Mouse (Mus musculus): ENCODE results near the gene Nphp4. TPM values are rescaled to one million over a fixed set of nuclear protein-coding genes. Genes with fewer than 3 reads are reported as not detected.
"Not testable (repeated sequence)": the region's sequence is repeated elsewhere in the genome, so short reads cannot be mapped to it uniquely, and the experiment has no call there.

Nphp4 gene
- total RNA-seq, 1 experiment from 2014 or later, result not detected

DNA sequence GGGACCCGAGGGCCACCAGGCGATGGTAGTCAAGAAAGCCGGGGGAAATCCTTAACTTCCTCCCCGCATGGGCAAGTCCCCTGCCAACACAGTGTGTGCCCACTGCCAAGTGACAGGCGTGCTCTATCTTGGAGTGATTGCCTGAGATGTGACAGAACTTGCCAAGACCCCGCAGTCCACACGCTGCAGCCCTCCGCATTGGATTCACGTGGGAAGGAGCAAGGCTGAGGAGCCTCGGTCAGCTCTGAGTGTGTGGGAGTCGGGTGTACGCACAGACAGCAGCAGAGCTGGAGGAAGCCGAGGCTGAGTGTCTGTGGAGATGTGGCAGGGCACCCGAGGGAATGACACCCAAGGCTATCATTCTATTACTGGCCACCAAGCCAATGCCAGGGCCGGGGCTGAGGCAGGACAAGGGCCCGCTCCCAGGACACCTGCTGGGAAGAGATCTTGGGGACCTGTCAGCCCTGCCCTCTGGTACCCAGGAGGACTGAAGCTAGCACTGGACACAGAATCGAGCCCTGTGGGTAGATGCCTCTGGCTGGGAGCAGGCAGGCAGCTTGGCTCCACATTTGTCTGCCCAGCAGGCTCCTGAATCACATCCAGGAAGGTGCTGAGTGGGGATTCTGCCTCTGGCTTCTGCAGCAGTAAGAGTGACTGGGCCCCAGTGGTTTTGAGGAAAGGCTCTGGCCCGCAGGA is 73.1 kb downstream of the Nphp4 start:
- no peak for ATAC-seq (replicated peaks; ENCODE audit: insufficient number of reproducible peaks, low FRiP score, low TSS enrichment, poor library complexity, severe bottlenecking)

DNA sequence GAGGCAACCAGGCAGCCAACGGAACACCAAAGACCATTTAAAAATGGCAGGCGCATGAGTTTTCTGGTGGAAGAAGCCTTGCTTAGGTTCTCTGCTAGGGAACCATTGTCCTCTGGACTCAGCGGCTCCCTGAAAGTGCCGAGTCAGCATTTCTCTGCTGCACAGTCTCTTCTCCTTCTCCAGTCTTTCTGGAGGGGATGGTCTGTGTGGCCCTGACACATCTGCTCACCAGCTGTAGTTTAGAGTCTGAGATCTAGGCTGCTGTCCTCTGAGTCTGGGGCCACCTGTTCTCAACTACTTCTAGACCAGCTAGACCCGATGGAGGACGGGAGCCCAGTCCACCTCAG is 73.7 kb downstream of the Nphp4 start:
- no peak for ATAC-seq (replicated peaks; ENCODE audit: insufficient number of reproducible peaks, low FRiP score, low TSS enrichment, poor library complexity, severe bottlenecking)

DNA sequence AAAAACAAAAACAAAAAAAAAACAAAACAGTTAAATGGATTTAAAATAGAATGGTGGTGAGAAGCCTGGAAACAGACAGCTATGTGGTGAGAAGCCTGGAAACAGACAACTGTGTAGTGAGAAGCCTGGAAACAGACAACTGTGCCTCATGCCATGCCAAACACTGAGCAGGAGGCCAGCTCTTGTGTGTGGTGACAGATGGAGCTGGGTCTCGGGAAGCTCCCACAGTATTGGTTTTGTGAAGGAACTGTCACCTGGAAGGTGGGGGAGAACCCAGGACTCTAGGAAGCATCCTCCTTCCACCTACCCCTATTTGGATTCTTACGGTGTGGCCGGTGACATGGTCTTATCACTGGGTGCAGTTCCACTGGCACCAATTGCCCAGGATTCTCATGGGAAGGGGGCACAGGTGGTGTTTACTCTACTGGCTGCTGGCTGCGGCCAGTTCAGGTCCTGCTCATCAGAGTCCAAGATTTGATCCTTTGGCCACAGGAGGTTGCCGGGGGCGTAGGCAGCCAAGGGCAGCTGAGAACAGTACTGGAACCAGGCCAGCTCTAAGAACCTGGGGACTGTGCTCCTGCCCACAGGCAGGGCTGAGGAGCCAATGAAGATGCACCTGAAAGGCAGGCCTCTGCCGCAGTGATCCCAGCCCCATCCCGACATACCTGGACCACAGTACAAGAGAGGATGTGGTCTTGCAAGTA is 77.2 kb downstream of the Nphp4 start:
- no peak for ATAC-seq (replicated peaks; ENCODE audit: insufficient number of reproducible peaks, low FRiP score, low TSS enrichment, poor library complexity, severe bottlenecking)

- no peak for ATAC-seq (replicated peaks; ENCODE audit: insufficient number of reproducible peaks, low FRiP score, low TSS enrichment, poor library complexity, severe bottlenecking)
These were observed 77.9 kb downstream of the Nphp4 start for GRCm38 (mm10) chr4:152554421-152554820.

DNA sequence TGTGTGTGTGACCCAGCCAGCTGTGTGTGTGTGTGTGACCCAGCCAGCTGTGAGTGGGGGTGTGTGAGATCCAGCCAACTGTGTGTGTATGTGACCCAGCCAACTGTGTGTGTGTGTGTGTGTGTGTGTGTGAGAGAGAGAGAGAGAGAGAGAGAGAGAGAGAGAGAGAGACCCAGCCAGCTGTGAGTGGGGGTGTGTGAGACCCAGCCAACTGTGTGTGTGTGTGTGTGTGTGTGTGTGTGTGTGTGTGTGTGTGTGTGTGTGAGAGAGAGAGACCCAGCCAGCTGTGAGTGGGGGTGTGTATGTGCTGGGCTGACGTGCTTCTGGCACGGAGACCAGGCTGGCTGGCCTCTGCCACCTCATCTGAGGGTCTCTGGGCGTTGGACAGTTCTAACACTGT is 79.3 kb downstream of the Nphp4 start:
- not testable (repeated sequence) for ATAC-seq (replicated peaks; ENCODE audit: insufficient number of reproducible peaks, low FRiP score, low TSS enrichment, poor library complexity, severe bottlenecking)

- no peak for ATAC-seq (replicated peaks; ENCODE audit: insufficient number of reproducible peaks, low FRiP score, low TSS enrichment, poor library complexity, severe bottlenecking)
These were observed 81.7 kb downstream of the Nphp4 start for GRCm38 (mm10) chr4:152558246-152558645.

GRCm38 (mm10) chr4:152568006-152568405 is 91.5 kb downstream of the Nphp4 start:
- no peak for ATAC-seq (replicated peaks; ENCODE audit: insufficient number of reproducible peaks, low FRiP score, low TSS enrichment, poor library complexity, severe bottlenecking)

DNA sequence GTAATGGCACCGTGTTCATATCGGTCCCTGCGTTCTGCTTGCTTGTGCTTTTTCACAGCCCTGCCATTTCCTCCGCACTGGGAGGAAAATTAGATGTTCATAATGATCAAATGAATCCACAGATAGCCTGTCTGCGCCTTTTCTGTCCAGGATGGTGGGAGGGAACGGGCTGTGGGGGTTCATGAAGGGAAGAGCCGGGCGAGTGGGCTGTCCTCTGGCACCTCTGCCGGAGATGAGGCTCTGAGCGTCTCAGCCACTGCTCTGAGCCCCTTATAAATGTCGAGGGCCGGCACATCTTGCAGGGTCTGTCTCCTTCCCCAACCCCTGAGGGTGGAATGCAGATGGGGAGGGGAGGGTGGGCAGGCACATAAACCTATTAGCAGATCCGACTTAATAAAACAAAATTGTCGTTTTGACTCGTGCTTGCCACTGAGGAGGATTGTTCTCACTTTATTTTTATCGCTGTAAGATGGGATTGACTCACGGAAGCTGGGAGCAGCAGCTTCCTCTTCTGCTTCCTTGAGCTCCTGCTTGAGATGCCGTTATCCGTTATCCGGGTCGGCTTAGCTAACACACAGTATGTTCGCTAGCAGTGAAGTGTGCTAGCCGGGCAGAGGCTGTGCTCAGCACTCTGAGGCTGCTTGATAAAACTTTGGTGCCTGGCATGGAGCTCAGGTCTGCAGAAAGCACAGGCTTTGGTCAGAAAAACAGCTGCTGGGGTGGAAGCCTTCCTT is 92.3 kb downstream of the Nphp4 start:
- no peak for ATAC-seq (replicated peaks; ENCODE audit: insufficient number of reproducible peaks, low FRiP score, low TSS enrichment, poor library complexity, severe bottlenecking)

- no peak for ATAC-seq (replicated peaks; ENCODE audit: insufficient number of reproducible peaks, low FRiP score, low TSS enrichment, poor library complexity, severe bottlenecking)
These were observed 97.8 kb downstream of the Nphp4 start for GRCm38 (mm10) chr4:152574266-152574665.

DNA sequence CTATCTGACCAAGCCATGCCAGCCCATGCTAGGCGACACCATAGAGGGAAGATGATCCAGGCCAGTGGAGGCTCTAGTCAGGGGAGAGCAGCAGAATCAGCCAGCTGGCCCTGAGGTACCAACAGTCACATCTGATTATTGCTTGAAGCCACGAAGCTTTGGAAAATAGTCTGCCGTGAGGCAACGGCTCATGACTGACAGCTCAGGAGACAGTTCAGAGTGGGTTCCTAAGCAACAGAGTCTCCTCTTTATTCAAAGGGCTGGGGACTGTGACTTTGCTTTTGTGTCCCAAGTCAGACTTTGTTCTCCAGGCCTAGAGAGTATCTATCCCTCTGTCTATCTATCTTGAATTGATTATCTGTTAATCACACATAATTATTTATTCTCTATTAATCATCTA is 100.3 kb downstream of the Nphp4 start:
- ATAC-seq (replicated peaks; ENCODE audit: insufficient number of reproducible peaks, low FRiP score, low TSS enrichment, poor library complexity, severe bottlenecking), result no peak

GRCm38 (mm10) chr4:152579956-152580355 is 103.5 kb downstream of the Nphp4 start:
- ATAC-seq (replicated peaks; ENCODE audit: insufficient number of reproducible peaks, low FRiP score, low TSS enrichment, poor library complexity, severe bottlenecking), result no peak

GRCm38 (mm10) chr4:152582206-152582605 is 105.7 kb downstream of the Nphp4 start:
- ATAC-seq (replicated peaks; ENCODE audit: insufficient number of reproducible peaks, low FRiP score, low TSS enrichment, poor library complexity, severe bottlenecking), result no peak

DNA sequence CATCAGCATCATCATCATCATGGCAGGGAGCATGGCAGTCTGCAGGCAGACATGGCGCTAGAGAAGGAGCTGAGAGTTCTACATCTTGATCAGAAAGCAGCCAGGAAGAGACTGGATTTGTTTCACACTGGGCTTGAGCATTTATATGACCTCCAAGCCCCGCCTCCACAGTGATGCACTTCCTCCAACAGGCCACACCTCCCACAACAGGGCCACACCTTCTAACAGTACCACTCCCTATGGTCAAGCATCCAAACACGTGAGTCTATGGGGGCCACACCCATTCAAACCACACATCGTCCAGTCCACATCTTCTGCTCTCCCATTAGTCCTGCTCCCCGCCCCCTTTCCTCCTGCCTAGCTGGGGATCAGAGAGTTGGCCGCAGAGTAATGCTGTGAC is 107.1 kb downstream of the Nphp4 start:
- no peak for ATAC-seq (replicated peaks; ENCODE audit: insufficient number of reproducible peaks, low FRiP score, low TSS enrichment, poor library complexity, severe bottlenecking)

GRCm38 (mm10) chr4:152585526-152585925 is 109.0 kb downstream of the Nphp4 start:
- no peak for ATAC-seq (replicated peaks; ENCODE audit: insufficient number of reproducible peaks, low FRiP score, low TSS enrichment, poor library complexity, severe bottlenecking)

DNA sequence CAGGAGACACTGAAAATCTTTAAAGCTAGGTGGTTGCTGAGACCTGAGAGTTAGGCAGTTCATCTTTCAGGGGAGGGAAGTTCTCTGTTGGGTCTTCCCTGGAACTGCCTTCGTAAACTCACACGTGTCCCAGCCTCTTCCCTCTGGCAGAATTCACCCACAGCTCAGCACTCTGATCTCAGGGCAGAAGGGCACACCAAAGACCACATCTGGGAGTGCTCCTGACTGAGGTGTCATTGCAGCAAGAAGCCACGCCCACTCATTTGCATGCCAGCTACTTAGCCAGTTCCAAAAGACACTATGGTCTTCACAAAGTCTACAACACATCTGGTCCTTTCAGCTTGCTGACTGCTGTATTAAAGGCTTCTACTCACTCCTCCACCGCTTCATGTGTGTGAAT is 109.7 kb downstream of the Nphp4 start:
- no peak for ATAC-seq (replicated peaks; ENCODE audit: insufficient number of reproducible peaks, low FRiP score, low TSS enrichment, poor library complexity, severe bottlenecking)

DNA sequence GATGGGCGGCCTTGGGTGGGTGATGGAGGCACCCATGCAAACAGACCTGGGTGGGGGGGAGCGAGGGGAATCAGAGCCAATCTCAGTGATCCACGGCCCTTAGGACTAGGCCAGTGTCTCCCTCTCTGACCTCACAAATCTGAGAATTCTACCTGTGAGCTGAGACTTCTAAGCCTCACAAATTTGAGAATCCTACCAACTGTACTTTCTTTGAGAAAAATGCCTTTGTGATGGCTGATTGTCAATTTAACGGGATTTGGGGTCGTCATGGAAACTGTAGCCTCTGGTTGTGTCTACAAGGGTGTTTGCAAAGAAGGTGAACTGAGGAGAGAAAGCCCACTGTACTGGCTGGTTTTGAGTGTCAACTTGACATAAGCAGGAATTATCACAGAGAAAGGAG is 127.8 kb downstream of the Nphp4 start:
- ATAC-seq (replicated peaks; ENCODE audit: insufficient number of reproducible peaks, low FRiP score, low TSS enrichment, poor library complexity, severe bottlenecking), result no peak

- ATAC-seq (replicated peaks; ENCODE audit: insufficient number of reproducible peaks, low FRiP score, low TSS enrichment, poor library complexity, severe bottlenecking), result no peak
These were observed 132.7 kb downstream of the Nphp4 start for GRCm38 (mm10) chr4:152609196-152609595.

DNA sequence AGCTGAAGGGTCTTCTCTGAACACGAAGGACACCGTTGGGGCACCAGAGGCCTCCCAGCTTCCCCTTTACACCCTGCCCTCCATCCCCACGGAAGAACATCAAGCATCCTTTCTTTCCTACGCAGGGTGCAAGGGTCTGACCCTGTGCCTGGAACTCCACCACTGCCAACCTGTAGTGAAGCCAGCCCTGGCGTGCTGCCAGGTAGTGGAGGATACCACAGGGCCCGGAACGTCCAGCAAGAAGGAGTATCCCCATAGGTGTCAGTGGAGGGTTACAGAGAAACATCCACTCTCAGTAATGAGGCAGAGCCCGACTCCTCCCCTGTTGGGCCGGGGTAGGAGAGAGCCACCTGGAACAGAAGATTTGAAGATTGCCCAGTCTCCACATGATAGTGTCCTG is 133.5 kb downstream of the Nphp4 start:
- ATAC-seq (replicated peaks; ENCODE audit: insufficient number of reproducible peaks, low FRiP score, low TSS enrichment, poor library complexity, severe bottlenecking), result no peak

Measured in monocyte, adult 5-6 weeks (primary cell).